Mouse (Mus musculus): ENCODE measurements around the gene Tmsb15b2.
"Not testable (repeated sequence)": the region's sequence is repeated elsewhere in the genome, so short reads cannot be mapped to it uniquely, and the experiment has no call there.

The Tmsb15b2 gene

DNA sequence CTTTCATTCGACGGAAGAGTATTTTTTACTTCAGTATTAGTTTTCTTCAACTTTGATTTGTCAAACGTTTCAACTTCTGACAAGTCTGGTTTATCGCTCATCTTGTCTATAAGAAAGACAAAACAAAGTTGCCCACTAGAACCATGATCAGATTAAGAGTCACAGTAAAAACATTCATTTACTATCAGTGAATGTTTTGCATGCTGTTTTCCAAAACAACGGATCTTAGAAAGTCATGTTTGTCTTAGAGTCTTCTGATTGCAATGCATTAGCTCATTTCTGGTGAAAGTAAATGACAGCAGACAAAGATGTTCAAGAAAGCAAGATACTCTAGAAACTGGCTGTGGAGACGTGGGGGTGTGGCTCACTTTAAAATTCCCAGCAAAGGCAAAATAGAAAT lies at the start of gene Tmsb15b2:
Tmsb15b2 (minus strand) TSS at position 101 of the 400 bp plus-strand sequence.
- DNase-seq = not testable (repeated sequence)

DNA sequence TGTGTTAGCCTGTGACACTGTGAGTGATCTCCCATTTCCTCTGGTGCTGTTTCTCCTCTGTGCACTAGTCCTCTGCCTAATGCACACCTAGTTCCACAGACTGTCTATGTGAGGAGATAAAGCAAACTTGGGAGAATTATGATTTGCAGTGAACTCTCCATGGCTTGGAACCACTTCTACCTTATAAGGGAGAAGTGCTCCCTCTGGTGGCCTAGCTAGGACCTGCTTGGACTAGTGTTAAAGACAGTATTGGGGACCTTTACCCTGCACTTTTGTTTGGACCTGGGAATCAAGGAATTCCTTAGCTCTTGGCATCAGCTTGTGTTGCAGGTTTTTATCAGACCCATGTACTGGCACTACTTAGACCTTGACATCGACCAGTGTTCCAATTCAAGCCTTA lies 44.0 kb upstream of the Tmsb15b2 start:
- peak; percentile 71 for DNase-seq

DNA sequence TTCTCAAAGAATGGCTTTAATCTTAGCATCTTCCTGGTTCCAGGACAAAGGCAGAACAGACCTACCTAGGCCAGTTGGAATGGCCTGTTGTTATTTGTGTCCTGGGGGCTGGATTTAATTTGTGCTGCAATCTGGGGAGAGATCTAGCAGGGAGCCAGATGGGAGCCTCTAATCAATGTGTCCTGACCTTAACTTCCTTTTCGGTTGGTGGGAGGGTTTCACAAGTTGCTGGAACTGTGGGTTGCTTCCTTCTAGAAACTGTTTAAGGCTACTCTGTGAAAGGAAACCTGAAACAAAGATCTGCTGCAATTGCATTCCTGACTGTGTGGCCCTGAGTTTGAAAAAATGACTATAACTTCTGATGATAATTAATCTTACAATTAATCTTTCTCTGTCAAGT lies 42.4 kb upstream of the Tmsb15b2 start:
- no peak for DNase-seq

DNA sequence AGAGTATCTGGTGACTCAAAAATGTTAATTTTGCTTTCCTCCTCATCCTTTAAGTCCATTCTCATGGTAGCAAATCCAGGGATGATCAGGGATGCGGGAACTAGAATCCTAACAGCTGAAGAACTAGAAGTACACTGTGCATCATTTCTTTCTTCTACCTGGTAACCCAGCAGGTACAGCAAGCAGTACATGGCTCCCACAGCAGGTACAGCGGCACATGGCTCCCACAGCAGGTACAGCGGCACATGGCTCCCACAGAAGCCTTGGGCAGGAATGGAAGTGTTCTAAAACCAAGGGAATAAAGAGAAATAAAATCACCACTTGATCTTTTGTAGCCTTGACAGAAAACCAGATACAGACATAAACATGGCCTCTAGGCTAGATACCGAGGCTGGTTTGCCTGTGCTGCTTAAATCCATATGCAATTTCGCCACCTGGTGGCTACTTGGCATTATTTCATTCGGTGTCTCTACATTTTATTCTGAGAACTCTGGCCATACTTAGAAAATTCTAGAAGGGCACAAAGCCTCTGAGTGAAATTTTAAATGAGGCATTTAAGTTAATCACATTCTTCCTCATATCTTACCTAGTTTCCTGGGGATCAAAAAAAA lies 39.9 kb upstream of the Tmsb15b2 start:
- peak; percentile 45 for DNase-seq

DNA sequence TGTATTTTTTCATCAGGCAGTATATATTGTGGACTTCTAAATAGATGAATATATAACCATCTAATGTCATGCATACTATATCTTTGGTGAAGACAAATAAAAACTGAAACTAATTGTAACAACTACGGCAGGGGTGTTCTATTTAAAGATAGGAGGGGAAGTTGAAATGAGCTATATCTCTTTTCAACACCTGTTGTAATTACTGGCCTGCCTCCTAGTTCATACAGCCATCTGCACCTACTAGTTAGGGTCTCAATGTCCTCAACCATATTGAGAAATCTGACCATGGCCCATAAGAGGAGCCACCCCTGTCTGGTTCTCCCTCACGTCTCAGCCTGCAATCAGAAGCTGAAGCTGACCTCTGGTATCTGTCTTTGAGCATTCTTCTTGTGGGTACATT lies 21.0 kb upstream of the Tmsb15b2 start:
- no peak for DNase-seq

DNA sequence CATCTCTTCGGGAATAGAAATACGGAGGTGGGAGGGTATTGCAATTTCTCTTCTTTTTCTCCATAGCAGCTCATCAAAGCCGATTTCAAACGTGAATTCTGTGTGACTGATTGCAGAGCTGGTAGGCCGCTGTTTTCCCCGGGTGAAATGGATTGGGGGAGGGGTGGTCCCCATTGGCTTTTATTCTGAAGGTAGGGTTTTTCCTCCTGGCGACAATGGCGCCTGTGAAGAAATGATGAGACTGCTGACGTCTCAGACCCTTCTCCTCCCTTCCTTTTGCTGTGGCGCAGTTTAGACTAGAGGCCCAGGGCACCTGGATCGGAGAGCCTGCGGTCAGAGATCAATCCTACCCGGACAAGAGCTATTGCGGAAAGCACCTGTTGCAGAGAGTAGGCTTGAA lies 18.3 kb upstream of the Tmsb15b2 start:
- peak; percentile 27 for DNase-seq

DNA sequence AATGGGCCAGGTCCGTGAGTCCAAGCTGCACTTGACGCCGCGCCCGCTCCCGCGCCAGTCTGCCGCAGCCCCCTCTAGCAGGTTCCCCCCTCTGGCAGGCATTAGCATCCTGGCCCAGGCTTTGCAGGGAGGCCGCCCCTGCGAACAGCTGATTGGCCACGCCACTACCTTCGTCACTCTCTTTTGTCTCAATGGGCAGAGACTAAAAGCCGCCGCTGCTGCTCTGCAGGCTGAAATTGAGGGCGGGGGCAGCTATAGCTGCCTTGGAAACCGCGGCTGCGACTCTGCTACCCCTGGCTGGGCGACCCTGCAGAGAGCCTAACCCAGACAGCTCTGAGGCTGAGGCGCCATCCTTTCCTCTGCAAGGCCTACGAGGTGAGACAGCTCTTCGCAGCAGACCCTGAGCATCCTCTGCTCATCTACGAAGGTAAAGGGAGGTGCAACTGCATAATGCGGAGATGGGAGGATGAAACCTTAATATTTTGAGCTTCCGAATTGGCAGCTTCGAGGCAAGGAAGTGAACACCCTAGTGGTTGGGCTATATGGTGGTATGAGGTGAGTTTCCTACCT lies 17.8 kb upstream of the Tmsb15b2 start, which contains the start of gene Zcchc18:
Zcchc18 (plus strand) TSS at position 178 of the 570 bp plus-strand sequence.
- DNase-seq = peak; percentile 80

DNA sequence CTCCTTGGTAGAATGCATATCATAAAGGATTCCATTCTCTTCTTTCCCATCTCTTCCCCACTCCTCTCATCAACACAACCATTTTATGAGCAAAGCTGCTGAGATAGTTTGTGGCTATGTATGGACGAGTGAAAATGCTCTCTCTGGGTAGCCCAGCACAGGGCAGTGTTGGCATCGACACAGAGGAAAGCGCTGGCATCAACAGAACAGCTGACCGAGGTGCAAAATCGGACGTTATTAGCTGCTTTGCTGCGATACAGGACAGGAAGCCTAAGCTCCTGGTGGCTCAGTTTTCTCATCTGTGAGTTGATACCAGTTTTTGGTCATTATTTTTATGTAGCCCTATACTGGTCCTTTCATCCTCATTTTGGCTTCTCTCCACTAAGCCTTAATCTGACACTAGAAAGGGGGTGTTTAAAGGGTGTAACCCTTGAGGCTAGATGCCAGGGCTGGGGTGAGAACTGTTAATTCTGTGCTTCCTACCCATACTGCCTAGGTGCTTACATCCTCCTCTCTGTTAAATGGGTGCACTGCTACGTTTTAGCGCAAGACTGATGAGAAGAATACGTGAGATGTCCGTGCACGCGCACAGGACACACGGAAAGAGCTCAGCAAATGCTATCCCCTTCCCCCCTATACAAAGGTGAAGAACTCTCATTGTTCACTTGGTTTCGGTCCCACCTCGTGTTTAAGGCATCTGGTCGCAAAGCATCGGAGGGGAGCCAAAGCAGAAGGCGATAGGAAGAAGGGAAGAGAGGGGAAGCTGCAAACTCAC lies 17.1 kb upstream of the Tmsb15b2 start:
- DNase-seq = no peak

DNA sequence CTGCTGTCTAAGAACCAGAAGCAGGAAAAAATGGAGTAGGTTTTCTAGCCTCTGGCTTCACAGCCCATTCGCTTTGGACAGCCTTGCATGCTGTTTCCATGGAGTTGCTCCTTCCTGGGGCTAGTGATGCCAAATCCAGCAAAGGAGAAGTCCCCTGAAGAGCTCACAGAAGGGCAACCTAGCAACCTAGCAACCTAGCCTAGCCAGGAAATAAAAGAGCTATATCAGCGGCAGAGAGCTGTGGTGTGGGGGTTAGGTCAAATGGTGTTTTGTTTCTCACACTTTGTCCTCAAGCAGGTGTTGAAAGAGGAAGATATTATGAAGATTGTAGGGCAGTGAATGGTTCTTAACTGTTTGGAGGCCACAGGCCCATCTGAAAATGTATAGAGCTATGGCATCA lies 16.0 kb upstream of the Tmsb15b2 start:
- DNase-seq = no peak

DNA sequence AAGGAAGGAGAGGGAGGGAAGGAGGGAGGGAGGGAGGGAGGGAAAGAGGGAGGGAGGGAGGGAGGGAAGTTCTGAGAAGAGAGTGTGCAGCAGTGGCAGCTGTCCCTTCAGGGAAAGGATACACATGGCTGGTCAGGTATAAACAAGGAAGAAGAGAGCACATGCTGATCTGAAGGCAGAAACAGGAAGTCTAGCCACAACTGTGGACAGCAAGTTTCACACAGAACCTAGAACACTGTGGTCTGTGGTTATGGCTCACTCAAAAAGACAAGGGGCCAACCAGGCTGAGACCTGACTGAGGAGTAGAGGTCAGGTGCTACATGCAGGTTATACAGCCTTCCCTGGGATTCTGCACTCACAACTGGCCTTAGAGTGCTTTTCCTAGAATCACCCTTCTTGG lies 10.7 kb upstream of the Tmsb15b2 start:
- no peak for DNase-seq

DNA sequence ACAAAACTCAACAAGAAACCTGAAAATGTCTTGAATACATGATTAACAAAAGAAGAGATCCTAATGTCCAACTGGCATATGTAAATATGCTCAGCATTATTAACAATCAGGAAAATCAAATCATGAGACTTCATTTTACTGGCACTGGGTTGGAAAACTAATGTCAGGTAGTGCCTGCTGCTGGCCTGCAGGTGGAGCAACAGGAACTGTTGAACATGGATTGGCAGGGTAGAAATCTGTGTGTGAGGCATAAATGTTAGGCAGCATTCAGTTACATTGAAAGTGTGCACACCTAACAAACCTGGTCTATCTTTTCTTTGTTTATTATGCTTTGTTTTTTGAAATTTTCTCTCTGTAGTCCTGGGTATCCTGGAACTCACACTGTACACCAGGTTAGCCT lies 3.3 kb upstream of the Tmsb15b2 start:
- no peak for DNase-seq

DNA sequence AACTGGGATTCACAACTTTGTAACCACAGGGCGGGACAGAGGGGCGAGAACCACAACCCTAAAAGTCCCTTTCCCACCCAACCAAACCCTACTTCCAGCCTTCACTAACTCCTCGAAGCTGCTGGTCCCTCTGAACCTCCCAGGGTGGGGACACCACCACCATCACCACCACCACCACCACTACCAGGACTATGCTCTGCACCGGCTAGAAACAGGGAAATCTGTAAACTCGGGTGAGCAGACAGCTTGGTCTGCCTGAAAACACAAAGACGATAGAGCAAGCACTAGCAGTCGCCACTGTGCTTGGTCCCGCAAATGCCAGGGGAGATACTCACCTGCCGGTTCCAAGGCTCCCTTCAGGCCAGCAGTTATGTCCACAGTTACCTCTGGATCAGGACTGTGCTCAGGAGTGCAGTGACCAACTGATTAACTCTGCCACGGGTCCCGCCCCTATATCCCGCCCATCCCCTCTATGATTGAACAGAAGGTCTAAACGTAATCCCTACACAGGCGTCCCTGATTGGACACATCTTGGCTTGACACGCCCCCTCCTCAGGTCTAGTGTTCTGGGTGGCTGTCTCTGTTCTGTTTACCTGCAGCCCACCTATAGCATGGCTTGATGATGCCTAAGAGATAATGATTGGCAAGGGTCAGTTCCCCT lies 1.3 kb upstream of the Tmsb15b2 start, which contains the start of the genes Tmsb15l and Tmsb15b1:
Tmsb15l (minus strand) TSS at position 446 of the 661 bp plus-strand sequence.
Tmsb15b1 (minus strand) TSS at position 451 of the 661 bp plus-strand sequence.
- DNase-seq = peak; percentile 31

DNA sequence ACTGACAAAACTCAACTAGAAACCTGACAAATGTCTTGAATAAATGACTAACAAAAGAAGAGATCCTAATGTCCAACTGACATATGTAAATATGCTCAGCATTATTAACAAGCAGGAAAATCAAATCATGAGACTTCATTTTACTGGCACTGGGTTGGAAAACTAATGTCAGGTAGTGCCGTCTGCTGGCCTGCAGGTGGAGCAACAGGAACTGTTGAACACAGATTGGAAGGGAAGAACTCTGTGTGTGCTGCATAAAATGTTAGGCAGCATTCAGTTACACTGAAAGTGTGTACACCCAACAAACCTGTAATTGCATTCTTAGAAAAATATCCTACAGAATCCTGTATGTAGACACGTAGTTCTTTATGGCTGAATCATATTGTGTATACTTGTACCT lies 15.6 kb downstream of the Tmsb15b2 start:
- peak; percentile 23 for DNase-seq

DNA sequence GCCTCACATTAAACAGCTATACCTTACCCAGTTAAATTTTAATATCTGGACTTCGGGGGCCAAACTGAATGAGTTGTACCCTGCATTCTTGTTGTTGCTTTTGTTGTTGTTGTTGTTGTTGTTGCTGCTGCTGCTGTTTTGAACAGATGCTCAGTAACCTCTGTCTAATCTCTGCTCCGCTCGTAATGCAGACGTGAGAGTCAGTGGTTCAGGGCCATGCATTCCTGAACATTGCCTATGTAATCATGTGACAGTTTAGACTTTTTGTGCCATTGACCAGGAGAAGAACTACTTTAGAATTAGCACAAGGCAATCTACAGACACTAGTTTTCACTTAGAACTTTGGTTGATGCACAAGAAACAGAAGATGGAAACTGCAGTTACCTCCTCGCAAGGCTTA lies 17.0 kb downstream of the Tmsb15b2 start:
- not testable (repeated sequence) for DNase-seq

DNA sequence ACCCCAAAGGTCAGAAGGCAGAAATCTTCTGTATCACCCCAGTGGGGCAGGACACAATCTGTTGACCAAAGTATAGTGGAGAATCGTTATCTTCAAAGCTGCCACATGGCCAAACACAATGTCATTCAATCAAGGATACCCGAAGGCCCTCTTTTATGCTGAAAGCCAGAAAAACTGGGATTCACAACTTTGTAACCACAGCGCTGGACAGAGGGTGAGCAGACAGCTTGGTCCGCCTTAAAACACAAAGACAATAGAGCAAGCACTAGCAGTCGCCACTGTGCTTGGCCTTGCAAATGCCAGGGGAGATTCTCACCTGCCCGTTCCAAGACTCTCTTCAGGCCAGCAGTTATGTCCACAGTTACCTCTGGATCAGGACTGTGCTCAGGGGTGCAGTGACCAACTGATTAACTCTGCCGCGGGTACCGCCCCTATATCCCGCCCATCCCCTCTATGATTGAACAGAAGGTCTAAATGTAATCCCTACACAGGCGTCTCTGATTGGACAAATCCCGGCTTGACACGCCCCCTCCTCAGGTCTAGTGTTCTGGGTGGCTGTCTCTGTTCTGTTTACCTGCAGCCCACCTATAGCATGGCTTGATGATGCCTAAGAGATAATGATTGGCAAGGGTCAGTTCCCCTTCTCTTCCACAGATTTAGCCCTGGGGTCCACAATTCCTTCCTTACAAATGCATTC lies 17.6 kb downstream of the Tmsb15b2 start:
- peak; percentile 80 for DNase-seq

DNA sequence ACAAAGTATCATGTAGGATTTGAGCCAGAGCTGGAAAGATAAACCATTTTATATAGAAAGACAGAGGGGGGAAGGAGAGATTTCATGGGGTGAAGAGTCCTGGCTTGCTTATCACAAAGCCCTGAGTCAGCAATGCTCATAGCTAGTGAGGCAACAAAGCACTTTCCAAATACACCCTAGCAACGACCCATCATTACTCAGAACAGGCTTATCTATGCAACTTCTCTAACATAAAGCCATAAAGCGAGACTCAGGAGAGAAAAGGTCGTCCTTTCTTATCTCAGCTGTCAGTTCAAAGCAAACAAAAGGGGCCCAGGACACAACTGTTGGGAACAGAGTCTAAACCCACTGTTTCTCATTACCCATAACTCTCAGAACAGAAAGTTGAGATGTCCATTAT lies 37.3 kb downstream of the Tmsb15b2 start:
- DNase-seq = no peak

DNA sequence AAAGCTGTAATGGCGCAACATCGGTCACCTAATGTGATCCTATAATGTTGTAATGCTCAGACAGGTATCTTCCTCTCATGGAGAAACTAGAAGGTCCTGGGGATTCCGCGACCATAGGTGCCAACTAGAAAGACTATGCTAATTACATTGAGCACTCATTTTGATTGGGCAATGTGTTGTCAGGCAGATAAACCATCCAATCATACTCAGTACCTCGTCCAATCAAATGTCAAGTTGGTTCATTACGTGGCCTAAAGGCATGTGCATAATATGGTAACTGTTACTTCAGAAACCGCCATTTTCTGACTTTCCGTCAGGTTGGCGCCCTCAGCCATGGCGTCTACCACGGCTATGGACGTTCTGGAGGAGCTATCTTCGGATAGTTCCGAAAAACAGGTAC lies 48.3 kb downstream of the Tmsb15b2 start, which contains the start of gene H2bfm:
H2bfm (plus strand) TSS at position 295 of the 400 bp plus-strand sequence.
- DNase-seq = no peak

DNA sequence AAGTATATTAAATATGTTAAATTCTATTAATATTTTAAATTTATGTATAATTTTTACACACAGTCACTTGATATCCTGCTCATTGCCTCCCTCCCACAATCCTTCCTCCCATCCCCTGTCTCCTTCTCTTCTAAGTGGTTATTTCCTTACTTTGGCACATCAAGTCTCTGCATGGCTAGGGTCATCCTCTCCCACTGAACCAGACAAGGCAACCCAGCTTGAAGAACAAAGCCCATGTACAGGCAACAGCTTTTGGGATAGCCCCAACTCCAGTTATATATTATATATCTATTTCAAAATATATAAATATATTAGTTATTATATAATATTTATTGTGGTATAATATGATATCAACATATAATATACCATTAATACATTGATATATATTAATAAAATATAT lies 49.4 kb downstream of the Tmsb15b2 start:
- no peak for DNase-seq

Data from right cerebral cortex, postnatal 14 days (tissue).